Comparison of ENCODE assay signal across 8 mouse cellular contexts in the genomic region with DNA sequence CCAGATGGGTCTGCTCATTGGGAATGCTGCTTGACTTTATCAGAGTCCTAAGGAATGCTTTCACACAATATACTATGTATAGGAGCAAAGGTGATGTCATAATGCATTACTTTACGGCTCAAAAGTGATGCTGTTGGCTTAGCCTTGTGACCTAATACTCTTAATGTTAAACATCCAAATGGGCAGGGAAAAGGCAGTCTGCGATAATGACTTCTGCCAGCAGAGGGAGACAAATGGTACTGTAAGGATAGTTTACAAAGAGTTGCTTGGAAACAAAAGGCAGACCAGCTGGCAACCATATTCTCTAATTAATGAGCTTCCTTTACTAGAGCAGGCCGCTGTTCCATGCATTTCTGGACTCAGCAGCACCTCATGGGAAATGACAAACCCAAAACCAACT. TPM values are rescaled to one million over a fixed set of nuclear protein-coding genes. Genes with fewer than 3 reads are reported as not detected.
A peak's percentile ranks its signal among the peaks of the same experiment; 100 is the strongest.
DNase-seq lines count a peak whose midpoint lies in the region; ATAC-seq and TF ChIP-seq lines count a peak whose summit lies in the region.

No protein-coding gene starts in this region.

- peak; percentile 76 for ATAC-seq in forebrain, postnatal 0 days
- ATAC-seq in hindbrain, embryonic 14.5 days (ENCODE audit: low FRiP score): 0 out of 2 replicates have a peak, but pooled peaks have one; percentile 63

- H3K4me3 ChIP-seq in forebrain, postnatal 0 days (ENCODE audit: low read depth, low read length): no peak overlapping the region
- no peak overlapping the region for H3K4me3 ChIP-seq in hindbrain, embryonic 14.5 days (replicated peaks; ENCODE audit: low read length)

- H3K4me2 ChIP-seq in forebrain, postnatal 0 days (ENCODE audit: low read depth): no peak overlapping the region
- no peak overlapping the region for H3K4me2 ChIP-seq in hindbrain, embryonic 14.5 days (replicated peaks)

- peak; percentile 92 for DNase-seq in MN1 (ENCODE audit: low spot score)
- DNase-seq in cerebellum, adult 11 months: peak; percentile 84
- DNase-seq in forebrain, postnatal 0 days: peak; percentile 92
- DNase-seq in hindbrain, embryonic 14.5 days (ENCODE audit: low spot score): peak; percentile 97
- peak; percentile 91 to 92 for DNase-seq in layer of hippocampus, postnatal 10 days (ENCODE audit: low spot score in 2 of 2)
- DNase-seq in lung, postnatal 14 days: peak; percentile 95
- peak; percentile 78 for DNase-seq in retina, postnatal 7 days (ENCODE audit: low read depth, low spot score)
- peak; percentile 83 for DNase-seq in thymus, postnatal 4 days

- no peaks in the 10 kb centered on the region for H3K9me3 ChIP-seq in forebrain, postnatal 0 days (ENCODE audit: low read length)
- no peaks in the 10 kb centered on the region for H3K9me3 ChIP-seq in hindbrain, embryonic 14.5 days (ENCODE audit: control insufficient read depth, low read length)

- 12% methylated on average over 3 of the region's 3 CpGs for WGBS in forebrain, postnatal 0 days
- 14% methylated on average over 3 of the region's 3 CpGs for WGBS in hindbrain, embryonic 14.5 days

- peaks cover 3% of the 10 kb centered on the region; the same call in 1 of the 2 replicates for H3K4me1 ChIP-seq in forebrain, postnatal 0 days (ENCODE audit: insufficient read depth)
- H3K4me1 ChIP-seq in hindbrain, embryonic 14.5 days (replicated peaks; ENCODE audit: control insufficient read depth, insufficient read depth, low read length): peaks cover 26% of the 10 kb centered on the region; the same call in 1 of the 2 replicates

- no peak overlapping the region for H3K9ac ChIP-seq in forebrain, postnatal 0 days
- H3K9ac ChIP-seq in hindbrain, embryonic 14.5 days: no peak overlapping the region

- H3K27me3 ChIP-seq in forebrain, postnatal 0 days (ENCODE audit: insufficient read depth, low read length): no peaks in the 10 kb centered on the region
- H3K27me3 ChIP-seq in hindbrain, embryonic 14.5 days (ENCODE audit: control insufficient read depth, insufficient read depth, low read length): no peaks in the 10 kb centered on the region

- H3K27ac ChIP-seq in forebrain, postnatal 0 days (ENCODE audit: low read depth, low read length): 0 out of 2 replicates have a peak overlapping the region, but pooled peaks have one; percentile 54
- peak overlapping the region; percentile 45 for H3K27ac ChIP-seq in hindbrain, embryonic 14.5 days

- peaks cover 19% of the 10 kb centered on the region; the same call in 1 of the 2 replicates for H3K36me3 ChIP-seq in forebrain, postnatal 0 days (ENCODE audit: insufficient read depth)
- H3K36me3 ChIP-seq in hindbrain, embryonic 14.5 days (replicated peaks; ENCODE audit: control insufficient read depth, insufficient read depth): peaks cover 39% of the 10 kb centered on the region

- TF ChIP-seq CTCF in forebrain, postnatal 0 days (IDR thresholded peaks at IDR 0.05; ENCODE audit: low read depth): peak; percentile 93

RNA-seq across cellular contexts. Expression of gene Atp6v0a4, which starts 35.7 kb away (rescaled TPM):
- total RNA-seq in forebrain, postnatal 0 days (2014; rRNA removed): 0.33 and 2.6 TPM in 2 replicates
- 0.14 and 0.15 TPM in 2 replicates for polyA plus RNA-seq in forebrain, postnatal 0 days (2015; fragmentation: Nextera tagmentation; extraction: Ambion mirVana)
- 0.09 and 0.26 TPM in 2 replicates for polyA plus RNA-seq in hindbrain, embryonic 14.5 days (2014; fragmentation: Nextera tagmentation; extraction: Ambion mirVana)
- total RNA-seq in layer of hippocampus, postnatal 10 days (2021): 1 to 10 TPM; 4.5 to 4.6 TPM

RNA-seq across cellular contexts. Expression of gene Tmem213, which starts 51.0 kb away (rescaled TPM):
- total RNA-seq in forebrain, postnatal 0 days (2014; rRNA removed): not detected in 2 replicates
- polyA plus RNA-seq in forebrain, postnatal 0 days (2015; fragmentation: Nextera tagmentation; extraction: Ambion mirVana): not detected in 2 replicates
- polyA plus RNA-seq in hindbrain, embryonic 14.5 days (2014; fragmentation: Nextera tagmentation; extraction: Ambion mirVana): not detected in 2 replicates
- total RNA-seq in layer of hippocampus, postnatal 10 days (2021): not detected
